Mouse (Mus musculus) cortical plate, adult 2 months (tissue): ENCODE results near the gene Map3k3. TPM values are rescaled to one million over a fixed set of nuclear protein-coding genes. Genes with fewer than 3 reads are reported as not detected.

Experiments
- H3K27ac ChIP-seq: fragments of 200-500 bp; 2 replicates; pipeline ENCODE4 v1.5.1; 2012; ENCODE audit warnings: low read length, control low read depth, inconsistent platforms; ENCODE audit not compliant: insufficient read depth
- H3K4me1 ChIP-seq: fragments of 200-500 bp; 2 replicates; pipeline ENCODE4 v1.6.1; 2011; ENCODE audit warnings: low read length; ENCODE audit not compliant: control insufficient read depth, insufficient read depth
- H3K4me3 ChIP-seq: fragments of 200-500 bp; 2 replicates; pipeline ENCODE4 v1.5.1; 2011; ENCODE audit warnings: mild to moderate bottlenecking, low read length, control low read depth; ENCODE audit not compliant: insufficient read depth
- CTCF ChIP-seq: fragments of 200-500 bp; IDR thresholded peaks from 2 replicates; pipeline ENCODE4 v1.5.1; 2011; ENCODE audit warnings: mild to moderate bottlenecking, control low read depth, low read length; ENCODE audit not compliant: insufficient read depth; ENCODE audit errors: extremely low read depth
- POLR2A ChIP-seq: fragments of 200-500 bp; IDR thresholded peaks from 2 replicates; pipeline ENCODE4 v1.6.1; 2011; ENCODE audit warnings: mild to moderate bottlenecking, low read length, control low read depth; ENCODE audit not compliant: insufficient read depth; ENCODE audit errors: extremely low read depth
- polyA plus RNA-seq: library from polyadenylated mRNA; depleted of rRNA; stranded (reverse); fragments of >200 nt; gene quantifications from 2 replicates; pipeline ENCODE4 v1.2.3, GENCODE M21; 2012

The Map3k3 gene
- polyA plus RNA-seq, 1 experiment, result 32.3 TPM

- H3K4me3 ChIP-seq, result no peak overlapping the region
- H3K4me1 ChIP-seq, result no peaks in the 10 kb centered on the region; the same call in 1 of the 2 replicates
- no peak overlapping the region for H3K27ac ChIP-seq
- TF ChIP-seq POLR2A (no peak), CTCF (no peak)
These were observed 71.3 kb downstream of the Map3k3 start for GRCm38 (mm10) chr11:106155761-106156160.

GRCm38 (mm10) chr11:106156257-106156656 is 71.8 kb downstream of the Map3k3 start:
- H3K27ac ChIP-seq, result no peak overlapping the region
- TF ChIP-seq CTCF, result no peak
- TF ChIP-seq POLR2A, result 0 out of 2 replicates have a peak, but pooled peaks have one; percentile 18

GRCm38 (mm10) chr11:106157154-106157553 is 72.7 kb downstream of the Map3k3 start:
- no peak overlapping the region for H3K4me3 ChIP-seq
- H3K4me1 ChIP-seq, result no peaks in the 10 kb centered on the region; the same call in 1 of the 2 replicates
- TF ChIP-seq POLR2A, result 0 out of 2 replicates have a peak, but pooled peaks have one; percentile 28
- TF ChIP-seq CTCF, result no peak
- H3K27ac ChIP-seq, result no peak overlapping the region

More at GRCm38 (mm10) chr11:106156257-106156656, 71.8 kb downstream of the Map3k3 start:
- Histone ChIP-seq H3K4me1 (no peaks in the 10 kb centered on the region; the same call in 1 of the 2 replicates), H3K4me3 (no peak overlapping the region)

GRCm38 (mm10) chr11:106158081-106158929 is 73.9 kb downstream of the Map3k3 start:
- Histone ChIP-seq H3K27ac (peak overlapping the region; percentile 51), H3K4me3 (peak overlapping the region; percentile 93), H3K4me1 (no peaks in the 10 kb centered on the region; the same call in 1 of the 2 replicates)
- TF ChIP-seq POLR2A (0 out of 2 replicates have a peak, but pooled peaks have one; percentile 29), CTCF (peak; percentile 72)

- H3K4me1 ChIP-seq, result no peaks in the 10 kb centered on the region; the same call in 1 of the 2 replicates
- H3K4me3 ChIP-seq, result peak overlapping the region; percentile 93
- TF ChIP-seq POLR2A (no peak), CTCF (no peak)
- H3K27ac ChIP-seq, result peak overlapping the region; percentile 51
These were observed 74.5 kb downstream of the Map3k3 start for GRCm38 (mm10) chr11:106158930-106159215.

- Histone ChIP-seq H3K4me1 (no peaks in the 10 kb centered on the region; the same call in 1 of the 2 replicates), H3K27ac (peak overlapping the region; percentile 78), H3K4me3 (peak overlapping the region; percentile 93)
- TF ChIP-seq CTCF, result no peak
- TF ChIP-seq POLR2A, result no peak
These were observed 75.0 kb downstream of the Map3k3 start for GRCm38 (mm10) chr11:106159216-106159920.

GRCm38 (mm10) chr11:106159921-106160840 is 75.8 kb downstream of the Map3k3 start:
- Histone ChIP-seq H3K4me1 (no peaks in the 10 kb centered on the region; the same call in 1 of the 2 replicates), H3K4me3 (peak overlapping the region; percentile 93), H3K27ac (peak overlapping the region; percentile 100)
- TF ChIP-seq CTCF (no peak), POLR2A (peak; percentile 62)

GRCm38 (mm10) chr11:106160841-106161721 is 76.7 kb downstream of the Map3k3 start, which contains the start of the genes Gm10840 and Limd2:
TSS of gene Gm10840 (plus strand) at chr11:106160850.
TSS of gene Limd2 (minus strand) at chr11:106160860.
- TF ChIP-seq POLR2A (peak; percentile 76), CTCF (no peak)

More at GRCm38 (mm10) chr11:106160841-106161721, 76.7 kb downstream of the Map3k3 start, which contains the start of the genes Gm10840 and Limd2:
- H3K4me1 ChIP-seq, result no peaks in the 10 kb centered on the region; the same call in 1 of the 2 replicates
- H3K27ac ChIP-seq, result peak within 1 kb of the TSS; percentile 100
- peak within 1 kb of the TSS; percentile 93 for H3K4me3 ChIP-seq
